Mouse (Mus musculus): Measurements from ENCODE around the gene Adcy6.
A peak's percentile ranks its signal among the peaks of the same experiment; 100 is the strongest.

Gene Adcy6

GRCm38 (mm10) chr15:98628589-98629254 is 18.8 kb upstream of the Adcy6 start:
- no peak for DNase-seq (ENCODE audit: low read depth, low spot score)

GRCm38 (mm10) chr15:98626487-98627212 is 16.8 kb upstream of the Adcy6 start:
- DNase-seq (ENCODE audit: low read depth, low spot score): no peak

GRCm38 (mm10) chr15:98626078-98626477 is 16.2 kb upstream of the Adcy6 start:
- DNase-seq (ENCODE audit: low read depth, low spot score): no peak

- DNase-seq (ENCODE audit: low read depth, low spot score): no peak
These were observed 13.5 kb upstream of the Adcy6 start for GRCm38 (mm10) chr15:98623361-98623821.

GRCm38 (mm10) chr15:98622721-98623120 is 12.8 kb upstream of the Adcy6 start:
- no peak for DNase-seq (ENCODE audit: low read depth, low spot score)

GRCm38 (mm10) chr15:98622199-98622598 is 12.3 kb upstream of the Adcy6 start:
- DNase-seq (ENCODE audit: low read depth, low spot score): no peak

- peak; percentile 64 for DNase-seq (ENCODE audit: low read depth, low spot score)
These were observed 7.3 kb upstream of the Adcy6 start for GRCm38 (mm10) chr15:98617176-98617537.

- no peak for DNase-seq (ENCODE audit: low read depth, low spot score)
These were observed 6.7 kb upstream of the Adcy6 start for GRCm38 (mm10) chr15:98616362-98617175.

GRCm38 (mm10) chr15:98615751-98616150 is 5.9 kb upstream of the Adcy6 start:
- DNase-seq (ENCODE audit: low read depth, low spot score): no peak

- DNase-seq (ENCODE audit: low read depth, low spot score): no peak
These were observed 5.1 kb upstream of the Adcy6 start for GRCm38 (mm10) chr15:98614971-98615370.

- no peak for DNase-seq (ENCODE audit: low read depth, low spot score)
These were observed 4.7 kb upstream of the Adcy6 start for GRCm38 (mm10) chr15:98614551-98614950.

GRCm38 (mm10) chr15:98612229-98612628 is 2.4 kb upstream of the Adcy6 start:
- DNase-seq (ENCODE audit: low read depth, low spot score): no peak

GRCm38 (mm10) chr15:98610131-98610633 is 306 bp upstream of the Adcy6 start:
- no peak for DNase-seq (ENCODE audit: low read depth, low spot score)

- no peak for DNase-seq (ENCODE audit: low read depth, low spot score)
These were observed 1.1 kb downstream of the Adcy6 start for GRCm38 (mm10) chr15:98608784-98609250.

- no peak for DNase-seq (ENCODE audit: low read depth, low spot score)
These were observed 1.7 kb downstream of the Adcy6 start for GRCm38 (mm10) chr15:98608058-98608783.

- DNase-seq (ENCODE audit: low read depth, low spot score): no peak
These were observed 2.3 kb downstream of the Adcy6 start for GRCm38 (mm10) chr15:98607557-98607956.

GRCm38 (mm10) chr15:98606739-98607138 is 3.1 kb downstream of the Adcy6 start:
- DNase-seq (ENCODE audit: low read depth, low spot score): peak; percentile 50

- DNase-seq (ENCODE audit: low read depth, low spot score): no peak
These were observed 3.8 kb downstream of the Adcy6 start for GRCm38 (mm10) chr15:98606051-98606536.

- no peak for DNase-seq (ENCODE audit: low read depth, low spot score)
These were observed 5.8 kb downstream of the Adcy6 start for GRCm38 (mm10) chr15:98604041-98604575.

GRCm38 (mm10) chr15:98602921-98603458 is 6.9 kb downstream of the Adcy6 start:
- no peak for DNase-seq (ENCODE audit: low read depth, low spot score)

Data from retina, adult 2 months (tissue).